Mouse (Mus musculus): Measurements from ENCODE around the gene Enpp5. TPM values are rescaled to one million over a fixed set of nuclear protein-coding genes. Genes with fewer than 3 reads are reported as not detected.

Gene Enpp5
- 24.5 and 38.7 TPM in 2 replicates for polyA plus RNA-seq (2012; rRNA removed)

- Histone ChIP-seq H3K4me3 (replicated peaks; ENCODE audit: extremely low read depth, low read depth, low read length) (peak within 1 kb of the TSS; percentile 80), H3K4me1 (ENCODE audit: control insufficient read depth, insufficient read depth, low read length) (peaks cover 4% of the 10 kb centered on the region)
- 1% methylated on average over 31 of the region's 31 CpGs for WGBS
- TF ChIP-seq CTCF (IDR thresholded peaks at IDR 0.05; ENCODE audit: insufficient read depth, low read length) (no peak), POLR2A (IDR thresholded peaks at IDR 0.05; ENCODE audit: borderline replicate concordance, extremely low read depth, low read depth, low read length) (peak; percentile 79; the same call in 1 of the 2 replicates)
- peak; percentile 84 for DNase-seq
Observed at GRCm38 (mm10) chr17:44078631-44079350, at the start of gene Enpp5. TSS of gene Enpp5 (plus strand) at chr17:44078813.

GRCm38 (mm10) chr17:44029616-44030015 lies 49.0 kb upstream of the Enpp5 start:
- WGBS = 32% methylated on average over 5 of the region's 5 CpGs
- no peak overlapping the region for H3K4me3 ChIP-seq (replicated peaks; ENCODE audit: extremely low read depth, low read depth, low read length)
- no peaks in the 10 kb centered on the region for H3K4me1 ChIP-seq (ENCODE audit: control insufficient read depth, insufficient read depth, low read length)
- TF ChIP-seq POLR2A (IDR thresholded peaks at IDR 0.05; ENCODE audit: borderline replicate concordance, extremely low read depth, low read depth, low read length) (no peak), CTCF (IDR thresholded peaks at IDR 0.05; ENCODE audit: insufficient read depth, low read length) (no peak)
- no peak for DNase-seq

GRCm38 (mm10) chr17:44030776-44031587 lies 47.6 kb upstream of the Enpp5 start:
- TF ChIP-seq POLR2A (IDR thresholded peaks at IDR 0.05; ENCODE audit: borderline replicate concordance, extremely low read depth, low read depth, low read length) = no peak
- no peak for TF ChIP-seq CTCF (IDR thresholded peaks at IDR 0.05; ENCODE audit: insufficient read depth, low read length)
- Histone ChIP-seq H3K4me3 (replicated peaks; ENCODE audit: extremely low read depth, low read depth, low read length) (no peak overlapping the region), H3K4me1 (ENCODE audit: control insufficient read depth, insufficient read depth, low read length) (no peaks in the 10 kb centered on the region)
- WGBS = 71% methylated on average over 3 of the region's 3 CpGs
- DNase-seq = no peak

GRCm38 (mm10) chr17:44035005-44035404 lies 43.6 kb upstream of the Enpp5 start:
- 94% methylated on average over 1 of the region's 1 CpGs for WGBS
- Histone ChIP-seq H3K4me1 (ENCODE audit: control insufficient read depth, insufficient read depth, low read length) (no peaks in the 10 kb centered on the region), H3K4me3 (replicated peaks; ENCODE audit: extremely low read depth, low read depth, low read length) (no peak overlapping the region)
- no peak for DNase-seq
- TF ChIP-seq POLR2A (IDR thresholded peaks at IDR 0.05; ENCODE audit: borderline replicate concordance, extremely low read depth, low read depth, low read length) = no peak
- TF ChIP-seq CTCF (IDR thresholded peaks at IDR 0.05; ENCODE audit: insufficient read depth, low read length) = no peak

GRCm38 (mm10) chr17:44038656-44039055 lies 40.0 kb upstream of the Enpp5 start:
- TF ChIP-seq POLR2A (IDR thresholded peaks at IDR 0.05; ENCODE audit: borderline replicate concordance, extremely low read depth, low read depth, low read length) = no peak
- TF ChIP-seq CTCF (IDR thresholded peaks at IDR 0.05; ENCODE audit: insufficient read depth, low read length) = no peak
- H3K4me3 ChIP-seq (replicated peaks; ENCODE audit: extremely low read depth, low read depth, low read length) = no peak overlapping the region
- no peak for DNase-seq
- H3K4me1 ChIP-seq (ENCODE audit: control insufficient read depth, insufficient read depth, low read length) = no peaks in the 10 kb centered on the region
- WGBS = 66% methylated on average over 9 of the region's 9 CpGs

- no peak for TF ChIP-seq CTCF (IDR thresholded peaks at IDR 0.05; ENCODE audit: insufficient read depth, low read length)
- no peak for TF ChIP-seq POLR2A (IDR thresholded peaks at IDR 0.05; ENCODE audit: borderline replicate concordance, extremely low read depth, low read depth, low read length)
- Histone ChIP-seq H3K4me3 (replicated peaks; ENCODE audit: extremely low read depth, low read depth, low read length) (no peak overlapping the region), H3K4me1 (ENCODE audit: control insufficient read depth, insufficient read depth, low read length) (no peaks in the 10 kb centered on the region)
- WGBS = 93% methylated on average over 2 of the region's 2 CpGs
- DNase-seq = no peak
Observed at GRCm38 (mm10) chr17:44040449-44040848, 38.2 kb upstream of the Enpp5 start.

- TF ChIP-seq CTCF (IDR thresholded peaks at IDR 0.05; ENCODE audit: insufficient read depth, low read length) (no peak), POLR2A (IDR thresholded peaks at IDR 0.05; ENCODE audit: borderline replicate concordance, extremely low read depth, low read depth, low read length) (no peak)
- 66% methylated on average over 2 of the region's 2 CpGs for WGBS
- Histone ChIP-seq H3K4me1 (ENCODE audit: control insufficient read depth, insufficient read depth, low read length) (no peaks in the 10 kb centered on the region), H3K4me3 (replicated peaks; ENCODE audit: extremely low read depth, low read depth, low read length) (no peak overlapping the region)
- no peak for DNase-seq
Observed at GRCm38 (mm10) chr17:44042301-44042700, 36.3 kb upstream of the Enpp5 start.

- no peak overlapping the region for H3K4me3 ChIP-seq (replicated peaks; ENCODE audit: extremely low read depth, low read depth, low read length)
- WGBS = 68% methylated on average over 8 of the region's 8 CpGs
- H3K4me1 ChIP-seq (ENCODE audit: control insufficient read depth, insufficient read depth, low read length) = no peaks in the 10 kb centered on the region
- TF ChIP-seq CTCF (IDR thresholded peaks at IDR 0.05; ENCODE audit: insufficient read depth, low read length) (no peak), POLR2A (IDR thresholded peaks at IDR 0.05; ENCODE audit: borderline replicate concordance, extremely low read depth, low read depth, low read length) (no peak)
- no peak for DNase-seq
Observed at GRCm38 (mm10) chr17:44042861-44043260, 35.8 kb upstream of the Enpp5 start.

GRCm38 (mm10) chr17:44053427-44053826 lies 25.2 kb upstream of the Enpp5 start:
- Histone ChIP-seq H3K4me3 (replicated peaks; ENCODE audit: extremely low read depth, low read depth, low read length) (no peak overlapping the region), H3K4me1 (ENCODE audit: control insufficient read depth, insufficient read depth, low read length) (no peaks in the 10 kb centered on the region)
- TF ChIP-seq POLR2A (IDR thresholded peaks at IDR 0.05; ENCODE audit: borderline replicate concordance, extremely low read depth, low read depth, low read length) (no peak), CTCF (IDR thresholded peaks at IDR 0.05; ENCODE audit: insufficient read depth, low read length) (no peak)
- DNase-seq = no peak
- 60% methylated on average over 4 of the region's 4 CpGs for WGBS

Measured in lung, adult 2 months (tissue).